Mouse (Mus musculus): ENCODE data around the gene Slc22a23.
A peak's percentile ranks its signal among the peaks of the same experiment; 100 is the strongest.

Gene Slc22a23

GRCm38 (mm10) chr13:34343719-34344375, 1.1 kb downstream of the Slc22a23 start:
- DNase-seq (ENCODE audit: low spot score in 2 of 2): no peak

GRCm38 (mm10) chr13:34342286-34342890, 2.6 kb downstream of the Slc22a23 start:
- no peak for DNase-seq (ENCODE audit: low spot score in 2 of 2)

GRCm38 (mm10) chr13:34336895-34337294, 8.1 kb downstream of the Slc22a23 start:
- DNase-seq (ENCODE audit: low spot score in 2 of 2): no peak

GRCm38 (mm10) chr13:34334847-34335246, 10.1 kb downstream of the Slc22a23 start:
- no peak for DNase-seq (ENCODE audit: low spot score in 2 of 2)

GRCm38 (mm10) chr13:34332762-34333161, 12.2 kb downstream of the Slc22a23 start:
- peak; percentile 34 to 42 for DNase-seq (ENCODE audit: low spot score in 2 of 2)

- no peak for DNase-seq (ENCODE audit: low spot score in 2 of 2)
These were observed 13.4 kb downstream of the Slc22a23 start for GRCm38 (mm10) chr13:34331399-34332186.

- no peak for DNase-seq (ENCODE audit: low spot score in 2 of 2)
These were observed 15.4 kb downstream of the Slc22a23 start for GRCm38 (mm10) chr13:34329589-34329988.

- DNase-seq (ENCODE audit: low spot score in 2 of 2): no peak
These were observed 18.0 kb downstream of the Slc22a23 start for GRCm38 (mm10) chr13:34326992-34327391.

- no peak for DNase-seq (ENCODE audit: low spot score in 2 of 2)
These were observed 21.6 kb downstream of the Slc22a23 start for GRCm38 (mm10) chr13:34323361-34323760.

GRCm38 (mm10) chr13:34320482-34320881, 24.5 kb downstream of the Slc22a23 start:
- DNase-seq (ENCODE audit: low spot score in 2 of 2): no peak

GRCm38 (mm10) chr13:34317051-34317450, 27.9 kb downstream of the Slc22a23 start:
- peak; percentile 53 to 64 for DNase-seq (ENCODE audit: low spot score in 2 of 2)

- DNase-seq (ENCODE audit: low spot score in 2 of 2): no peak
These were observed 28.5 kb downstream of the Slc22a23 start for GRCm38 (mm10) chr13:34316511-34316910.

- DNase-seq (ENCODE audit: low spot score in 2 of 2): no peak
These were observed 31.9 kb downstream of the Slc22a23 start for GRCm38 (mm10) chr13:34313033-34313491.

- no peak for DNase-seq (ENCODE audit: low spot score in 2 of 2)
These were observed 32.5 kb downstream of the Slc22a23 start for GRCm38 (mm10) chr13:34312346-34313002.

GRCm38 (mm10) chr13:34311593-34311992, 33.4 kb downstream of the Slc22a23 start:
- no peak for DNase-seq (ENCODE audit: low spot score in 2 of 2)

GRCm38 (mm10) chr13:34308604-34308927, 36.4 kb downstream of the Slc22a23 start:
- DNase-seq (ENCODE audit: low spot score in 2 of 2): no peak

- DNase-seq (ENCODE audit: low spot score in 2 of 2): no peak
These were observed 37.0 kb downstream of the Slc22a23 start for GRCm38 (mm10) chr13:34307696-34308603.

GRCm38 (mm10) chr13:34305964-34306671, 38.9 kb downstream of the Slc22a23 start:
- no peak for DNase-seq (ENCODE audit: low spot score in 2 of 2)

- DNase-seq (ENCODE audit: low spot score in 2 of 2): no peak
These were observed 40.1 kb downstream of the Slc22a23 start for GRCm38 (mm10) chr13:34304896-34305295.

- DNase-seq (ENCODE audit: low spot score in 2 of 2): no peak
These were observed 41.5 kb downstream of the Slc22a23 start for GRCm38 (mm10) chr13:34303386-34304016.
